Mouse (Mus musculus): ENCODE results near the gene Ncbp1. TPM values are rescaled to one million over a fixed set of nuclear protein-coding genes. Genes with fewer than 3 reads are reported as not detected.

The Ncbp1 gene
- total and polyA plus RNA-seq, 2 experiments: 12.0 to 17.3 TPM

DNA sequence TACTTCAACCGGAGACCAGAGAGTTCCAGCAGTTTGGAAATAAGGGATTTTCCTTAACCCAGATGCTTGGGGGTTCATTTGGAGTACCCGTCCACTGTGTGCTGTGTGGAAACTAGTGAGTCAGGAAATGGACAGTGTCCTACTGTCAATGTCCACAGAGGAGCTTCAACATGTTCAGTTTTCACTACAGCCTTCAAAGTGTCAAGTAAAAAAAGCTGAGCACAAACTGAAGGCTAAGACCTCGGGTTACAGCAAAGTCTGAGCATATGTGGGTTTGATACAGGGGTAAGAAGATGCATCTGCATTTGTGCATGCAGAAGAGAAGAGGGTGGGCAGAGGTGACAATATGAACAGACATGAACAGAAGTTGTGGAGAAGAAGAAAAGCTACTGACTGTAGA, 17.6 kb upstream of the Ncbp1 start:
- TF ChIP-seq POLR2A (IDR thresholded peaks at IDR 0.05; ENCODE audit: extremely low read depth, insufficient read depth, low read length): no peak
- no peak for TF ChIP-seq CTCF (IDR thresholded peaks at IDR 0.05; ENCODE audit: low read depth, low read length)
- Histone ChIP-seq H3K27me3 (ENCODE audit: control insufficient read depth, insufficient read depth, low read length) (no peaks in the 10 kb centered on the region), H3K9ac (ENCODE audit: low read depth, low read length) (no peak overlapping the region), H3K27ac (replicated peaks; ENCODE audit: insufficient read depth, low read depth, low read length) (no peak overlapping the region), H3K4me3 (ENCODE audit: insufficient read depth, low read depth, low read length) (no peak overlapping the region), H3K36me3 (ENCODE audit: control insufficient read depth, insufficient read depth, low read length) (peaks cover 75% of the 10 kb centered on the region), H3K79me2 (ENCODE audit: control insufficient read depth, insufficient read depth, low read length) (no peaks in the 10 kb centered on the region), H3K4me1 (ENCODE audit: control insufficient read depth, insufficient read depth, low read length) (no peaks in the 10 kb centered on the region)
- WGBS: 81% methylated on average over 3 of the region's 3 CpGs
- no peak for DNase-seq (ENCODE audit: extremely low read depth, low read depth, low spot score)

DNA sequence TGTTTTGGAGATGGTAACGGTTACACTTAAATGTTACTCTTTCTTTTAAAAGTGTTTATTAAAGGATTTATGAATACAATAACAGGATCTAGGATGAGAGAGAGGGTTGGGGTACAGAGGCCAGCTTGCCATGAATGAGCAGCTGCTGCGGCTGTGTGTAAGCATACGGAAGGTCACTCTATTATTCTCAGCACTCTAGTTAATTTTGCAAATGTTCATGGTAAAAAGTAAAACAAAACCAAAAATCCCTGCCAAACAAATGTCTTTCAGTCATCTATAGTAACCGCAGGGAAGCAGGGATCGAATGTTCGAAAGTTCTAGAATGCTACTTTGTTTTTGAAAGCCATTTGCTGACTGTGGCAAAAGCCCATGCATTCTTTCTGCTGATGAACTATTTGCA, 15.1 kb upstream of the Ncbp1 start:
- H3K36me3 ChIP-seq (ENCODE audit: control insufficient read depth, insufficient read depth, low read length): peaks cover 65% of the 10 kb centered on the region
- no peak overlapping the region for H3K4me3 ChIP-seq (ENCODE audit: insufficient read depth, low read depth, low read length)
- H3K4me1 ChIP-seq (ENCODE audit: control insufficient read depth, insufficient read depth, low read length): no peaks in the 10 kb centered on the region
- H3K27ac ChIP-seq (replicated peaks; ENCODE audit: insufficient read depth, low read depth, low read length): no peak overlapping the region
- no peak for DNase-seq (ENCODE audit: extremely low read depth, low read depth, low spot score)
- no peak for TF ChIP-seq POLR2A (IDR thresholded peaks at IDR 0.05; ENCODE audit: extremely low read depth, insufficient read depth, low read length)
- TF ChIP-seq CTCF (IDR thresholded peaks at IDR 0.05; ENCODE audit: low read depth, low read length): no peak
- 91% methylated on average over 6 of the region's 6 CpGs for WGBS
- no peaks in the 10 kb centered on the region for H3K79me2 ChIP-seq (ENCODE audit: control insufficient read depth, insufficient read depth, low read length)
- no peaks in the 10 kb centered on the region for H3K27me3 ChIP-seq (ENCODE audit: control insufficient read depth, insufficient read depth, low read length)
- H3K9ac ChIP-seq (ENCODE audit: low read depth, low read length): no peak overlapping the region

DNA sequence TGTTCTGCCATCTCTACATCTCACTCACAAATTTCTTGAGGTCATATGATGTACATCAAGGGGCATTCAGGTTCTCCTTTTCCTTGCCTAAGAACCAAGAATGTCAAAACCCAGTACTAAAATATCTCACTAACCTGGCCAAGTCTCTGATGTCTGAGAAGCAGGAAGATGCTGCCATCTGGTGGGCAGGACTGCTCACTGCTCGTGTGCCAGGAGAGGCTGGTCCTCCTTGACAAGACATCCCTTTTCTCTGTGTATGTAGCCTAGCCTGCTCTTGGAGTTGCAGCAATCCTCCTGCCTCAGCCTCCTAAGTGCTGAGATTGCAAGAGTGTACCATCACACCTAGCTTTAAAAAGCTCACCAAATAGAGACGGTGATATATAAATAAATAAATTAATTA, 11.9 kb upstream of the Ncbp1 start:
- H3K27ac ChIP-seq (replicated peaks; ENCODE audit: insufficient read depth, low read depth, low read length): no peak overlapping the region
- no peaks in the 10 kb centered on the region for H3K4me1 ChIP-seq (ENCODE audit: control insufficient read depth, insufficient read depth, low read length)
- no peaks in the 10 kb centered on the region for H3K79me2 ChIP-seq (ENCODE audit: control insufficient read depth, insufficient read depth, low read length)
- no peak for TF ChIP-seq POLR2A (IDR thresholded peaks at IDR 0.05; ENCODE audit: extremely low read depth, insufficient read depth, low read length)
- peak; percentile 97 for TF ChIP-seq CTCF (IDR thresholded peaks at IDR 0.05; ENCODE audit: low read depth, low read length)
- H3K4me3 ChIP-seq (ENCODE audit: insufficient read depth, low read depth, low read length): no peak overlapping the region
- no peak overlapping the region for H3K9ac ChIP-seq (ENCODE audit: low read depth, low read length)
- DNase-seq (ENCODE audit: extremely low read depth, low read depth, low spot score): peak; percentile 30
- WGBS: 51% methylated on average over 2 of the region's 2 CpGs
- H3K27me3 ChIP-seq (ENCODE audit: control insufficient read depth, insufficient read depth, low read length): no peaks in the 10 kb centered on the region
- H3K36me3 ChIP-seq (ENCODE audit: control insufficient read depth, insufficient read depth, low read length): peaks cover 46% of the 10 kb centered on the region

DNA sequence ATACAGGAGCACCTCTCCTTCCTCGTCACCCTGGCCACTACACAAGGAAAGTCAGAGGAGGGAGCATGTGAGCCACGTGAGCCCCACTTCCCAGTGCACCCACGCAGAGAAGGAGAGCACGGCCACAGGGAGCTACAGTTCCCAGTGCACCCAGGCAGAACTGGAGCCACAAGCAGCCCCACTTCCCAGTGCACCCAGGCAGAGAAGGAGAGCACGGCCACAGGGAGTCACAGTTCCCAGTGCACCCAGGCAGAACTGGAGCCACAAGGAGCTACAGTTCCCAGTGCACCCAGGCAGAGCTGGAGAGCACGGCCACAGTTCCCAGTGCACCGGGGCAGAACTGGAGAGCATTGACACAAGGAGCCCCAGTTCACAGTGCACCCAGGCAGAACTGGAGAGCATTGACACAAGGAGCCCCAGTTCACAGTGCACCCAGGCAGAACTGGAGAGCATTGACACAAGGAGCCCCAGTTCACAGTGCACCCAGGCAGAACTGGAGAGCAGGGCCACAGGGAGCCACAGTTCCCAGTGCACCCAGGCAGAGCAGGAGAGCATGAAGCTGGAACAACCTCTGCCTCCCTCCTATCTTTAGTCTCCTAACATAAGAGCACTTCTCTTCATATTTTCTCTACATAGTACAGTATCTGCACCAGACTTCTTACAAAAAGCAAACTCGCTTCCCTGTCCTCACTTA, 9.0 kb upstream of the Ncbp1 start:
- no peak for TF ChIP-seq CTCF (IDR thresholded peaks at IDR 0.05; ENCODE audit: low read depth, low read length)
- no peak for TF ChIP-seq POLR2A (IDR thresholded peaks at IDR 0.05; ENCODE audit: extremely low read depth, insufficient read depth, low read length)
- peaks cover 35% of the 10 kb centered on the region for H3K36me3 ChIP-seq (ENCODE audit: control insufficient read depth, insufficient read depth, low read length)
- no peak for DNase-seq (ENCODE audit: extremely low read depth, low read depth, low spot score)

DNA sequence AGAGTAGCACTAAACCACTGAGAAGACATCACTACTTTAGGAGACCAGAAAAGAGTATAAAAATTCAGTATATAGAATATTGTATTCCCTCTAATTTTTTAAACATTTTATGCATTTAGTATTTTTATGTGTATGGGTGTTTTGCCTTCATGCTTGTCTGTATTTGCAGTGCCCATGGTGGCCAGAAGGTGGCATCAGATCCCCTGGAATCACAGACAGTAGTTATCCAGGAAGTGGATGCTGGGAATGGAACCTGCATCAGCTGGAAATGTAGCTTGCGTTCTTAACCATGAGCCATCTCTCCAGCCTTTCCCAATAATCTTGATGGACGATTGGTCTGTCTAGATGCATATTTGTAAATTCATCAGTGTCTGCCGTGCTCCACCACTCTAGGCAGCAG, 8.2 kb upstream of the Ncbp1 start:
- Histone ChIP-seq H3K9ac (ENCODE audit: low read depth, low read length) (no peak overlapping the region), H3K79me2 (ENCODE audit: control insufficient read depth, insufficient read depth, low read length) (no peaks in the 10 kb centered on the region), H3K27ac (replicated peaks; ENCODE audit: insufficient read depth, low read depth, low read length) (no peak overlapping the region), H3K4me1 (ENCODE audit: control insufficient read depth, insufficient read depth, low read length) (no peaks in the 10 kb centered on the region), H3K4me3 (ENCODE audit: insufficient read depth, low read depth, low read length) (no peak overlapping the region), H3K27me3 (ENCODE audit: control insufficient read depth, insufficient read depth, low read length) (no peaks in the 10 kb centered on the region), H3K36me3 (ENCODE audit: control insufficient read depth, insufficient read depth, low read length) (peaks cover 33% of the 10 kb centered on the region)
- WGBS: 76% methylated on average over 3 of the region's 3 CpGs
- DNase-seq (ENCODE audit: extremely low read depth, low read depth, low spot score): peak; percentile 38
- TF ChIP-seq CTCF (IDR thresholded peaks at IDR 0.05; ENCODE audit: low read depth, low read length) (peak; percentile 72; the same call in 1 of the 2 replicates), POLR2A (IDR thresholded peaks at IDR 0.05; ENCODE audit: extremely low read depth, insufficient read depth, low read length) (no peak)

More for the DNA sequence above, 9.0 kb upstream of the Ncbp1 start:
- no peak overlapping the region for H3K4me3 ChIP-seq (ENCODE audit: insufficient read depth, low read depth, low read length)
- H3K27me3 ChIP-seq (ENCODE audit: control insufficient read depth, insufficient read depth, low read length): no peaks in the 10 kb centered on the region
- no peaks in the 10 kb centered on the region for H3K4me1 ChIP-seq (ENCODE audit: control insufficient read depth, insufficient read depth, low read length)
- H3K9ac ChIP-seq (ENCODE audit: low read depth, low read length): no peak overlapping the region
- WGBS: 95% methylated on average over 8 of the region's 8 CpGs
- no peaks in the 10 kb centered on the region for H3K79me2 ChIP-seq (ENCODE audit: control insufficient read depth, insufficient read depth, low read length)
- no peak overlapping the region for H3K27ac ChIP-seq (replicated peaks; ENCODE audit: insufficient read depth, low read depth, low read length)

DNA sequence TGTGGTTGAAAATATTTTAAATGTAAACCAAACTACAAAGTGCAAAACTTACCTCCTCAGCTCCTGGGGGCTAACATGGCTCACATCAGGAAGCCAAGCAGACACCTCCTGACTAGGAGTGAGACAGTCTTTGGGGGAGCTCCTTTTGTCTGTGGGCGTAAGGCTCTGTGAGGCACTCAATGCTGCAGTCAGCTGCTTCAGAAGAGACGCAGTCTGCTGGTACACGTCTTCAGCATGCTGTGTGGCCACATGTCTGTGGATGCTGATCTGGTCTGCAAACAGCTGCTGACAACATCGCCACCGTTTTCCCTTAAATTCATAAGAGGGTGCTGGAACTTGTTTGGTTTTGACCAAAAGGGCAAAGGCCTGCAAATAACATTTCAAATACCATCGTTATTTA, 6.6 kb upstream of the Ncbp1 start:
- TF ChIP-seq CTCF (IDR thresholded peaks at IDR 0.05; ENCODE audit: low read depth, low read length): no peak
- no peak for TF ChIP-seq POLR2A (IDR thresholded peaks at IDR 0.05; ENCODE audit: extremely low read depth, insufficient read depth, low read length)
- Histone ChIP-seq H3K4me1 (ENCODE audit: control insufficient read depth, insufficient read depth, low read length) (no peaks in the 10 kb centered on the region), H3K36me3 (ENCODE audit: control insufficient read depth, insufficient read depth, low read length) (peaks cover 29% of the 10 kb centered on the region), H3K79me2 (ENCODE audit: control insufficient read depth, insufficient read depth, low read length) (no peaks in the 10 kb centered on the region), H3K27me3 (ENCODE audit: control insufficient read depth, insufficient read depth, low read length) (no peaks in the 10 kb centered on the region), H3K27ac (replicated peaks; ENCODE audit: insufficient read depth, low read depth, low read length) (no peak overlapping the region), H3K4me3 (ENCODE audit: insufficient read depth, low read depth, low read length) (no peak overlapping the region), H3K9ac (ENCODE audit: low read depth, low read length) (no peak overlapping the region)
- no peak for DNase-seq (ENCODE audit: extremely low read depth, low read depth, low spot score)
- 90% methylated on average over 6 of the region's 6 CpGs for WGBS

Measured in liver, adult 2 months (tissue).